Mouse (Mus musculus): Measurements from ENCODE around the gene Saa4.
"Not testable (repeated sequence)": the region's sequence is repeated elsewhere in the genome, so short reads cannot be mapped to it uniquely, and the experiment has no call there.

Saa4 gene

DNA sequence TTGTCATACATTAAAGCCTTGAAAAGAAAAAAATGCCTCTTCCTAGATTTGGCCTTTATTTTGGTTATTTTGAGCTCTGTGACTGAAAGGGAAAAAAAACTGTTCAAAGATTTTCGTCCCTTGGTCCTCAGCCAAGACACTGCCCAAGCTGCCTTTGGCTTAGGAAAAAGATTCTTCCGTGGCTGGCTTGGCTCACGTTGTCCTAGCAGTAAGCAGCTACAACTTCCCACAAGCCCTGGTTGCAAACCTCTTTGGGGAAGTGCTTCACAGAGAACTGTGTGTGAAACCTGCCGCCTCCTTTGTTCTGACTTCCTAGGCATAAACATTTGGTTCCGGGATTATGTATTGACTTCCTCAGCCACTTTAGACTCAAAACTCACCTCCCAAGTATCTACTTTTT lies 15.5 kb downstream of the Saa4 start:
- in situ Hi-C loops (cut with MboI, MseI), result loop anchor here (10.0 kb wide), 1 partner anchor 1982 kb away; no protein-coding TSS in a partner anchor

DNA sequence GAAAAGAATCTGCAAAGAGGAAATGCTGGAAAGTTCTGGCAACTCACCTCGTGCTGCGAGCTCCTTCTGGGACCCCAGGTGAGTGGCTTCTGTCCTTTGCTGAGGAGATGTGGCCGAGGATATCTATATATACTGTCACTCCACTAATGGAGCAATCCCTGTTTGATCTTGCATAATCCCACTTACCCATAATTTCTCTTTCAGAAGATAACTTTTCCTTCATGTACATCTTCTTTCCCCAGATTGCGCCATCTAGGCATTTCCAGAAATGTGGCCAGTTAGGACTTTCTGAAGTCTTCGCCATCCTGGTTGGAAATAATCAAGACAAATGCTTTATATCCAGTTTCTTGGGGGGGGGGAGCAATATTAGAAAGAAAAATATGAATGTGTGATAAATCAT lies 16.8 kb downstream of the Saa4 start, which contains the start of gene Saa3:
Gene Saa3, minus strand, starts transcription at position 101 of the 400 bp plus-strand sequence.
- in situ Hi-C loops (cut with MboI, MseI), result loop anchor here (10.0 kb wide), 1 partner anchor 1981 kb away; no protein-coding TSS in a partner anchor

DNA sequence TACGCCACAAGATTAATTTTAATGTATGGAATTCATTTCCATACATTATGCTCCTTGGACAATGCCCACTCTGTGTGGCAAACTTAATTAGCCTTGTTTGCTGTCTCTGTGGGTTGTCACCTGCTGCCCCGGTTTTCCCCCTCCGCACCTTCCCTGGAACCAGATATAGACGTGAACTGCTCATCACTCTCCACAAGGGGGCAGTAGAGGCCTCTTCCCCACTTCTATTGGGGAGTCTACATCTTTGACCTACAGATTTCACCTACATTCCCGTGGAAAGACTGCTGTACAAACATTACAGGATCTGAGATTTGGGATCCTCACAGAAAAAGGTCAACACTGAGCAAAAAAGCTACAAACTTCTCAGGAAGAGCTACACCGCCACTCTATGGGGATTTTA lies 17.9 kb downstream of the Saa4 start:
- in situ Hi-C loops (cut with MboI, MseI), result loop anchor here (5.0 to 10.0 kb wide), 2 partner anchors 72 to 1980 kb away; no protein-coding TSS in a partner anchor

DNA sequence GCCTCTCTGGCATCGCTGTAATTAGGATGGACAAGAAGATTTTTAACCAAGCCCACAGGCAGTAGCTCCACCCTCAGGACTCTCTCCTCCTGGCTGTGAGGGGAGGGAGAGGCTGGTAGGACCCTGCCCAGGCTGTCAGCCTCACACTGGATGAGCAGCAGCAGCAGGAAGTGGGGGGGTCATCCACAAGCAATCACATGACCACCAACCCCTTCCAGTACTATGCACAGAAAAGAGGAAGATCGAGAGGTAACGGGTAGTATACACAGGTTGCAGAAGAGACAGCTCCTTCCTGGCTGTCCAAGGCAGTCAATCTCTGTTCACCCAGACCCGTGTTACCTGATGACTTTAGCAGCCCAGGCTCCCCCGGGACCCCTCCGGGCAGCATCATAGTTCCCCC lies 20.2 kb downstream of the Saa4 start:
- in situ Hi-C loops (cut with MboI, MseI), result loop anchor here (5.0 to 10.0 kb wide), 2 partner anchors 70 to 1977 kb away; no protein-coding TSS in a partner anchor

DNA sequence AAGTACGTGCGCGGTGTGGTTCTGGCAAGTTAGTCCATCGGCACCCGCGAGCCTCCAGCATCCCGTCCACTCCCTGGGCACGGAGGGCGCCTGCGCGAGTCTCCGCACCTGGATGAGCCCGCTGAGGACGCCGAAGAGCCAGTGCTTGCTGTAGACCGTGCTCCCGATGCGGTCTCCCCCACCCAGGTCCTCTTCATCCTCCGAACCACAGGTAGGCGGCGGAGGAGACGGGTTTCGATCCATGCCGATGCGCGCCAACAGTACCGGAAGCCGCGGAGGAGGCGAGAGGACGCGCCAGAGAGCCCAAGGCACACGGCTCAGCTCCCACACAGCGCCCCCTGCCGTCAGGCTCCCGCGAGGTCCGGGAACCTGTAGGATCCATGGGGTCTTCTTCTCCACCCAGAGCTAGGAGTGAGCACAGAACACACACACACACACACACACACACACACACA lies 22.0 kb downstream of the Saa4 start, which contains the start of gene Saal1:
Gene Saal1, minus strand, starts transcription at position 291 of the 455 bp plus-strand sequence.
- in situ Hi-C loops (cut with MboI, MseI), result loop anchor here (5.0 to 10.0 kb wide), 2 partner anchors 68 to 1976 kb away; no protein-coding TSS in a partner anchor

DNA sequence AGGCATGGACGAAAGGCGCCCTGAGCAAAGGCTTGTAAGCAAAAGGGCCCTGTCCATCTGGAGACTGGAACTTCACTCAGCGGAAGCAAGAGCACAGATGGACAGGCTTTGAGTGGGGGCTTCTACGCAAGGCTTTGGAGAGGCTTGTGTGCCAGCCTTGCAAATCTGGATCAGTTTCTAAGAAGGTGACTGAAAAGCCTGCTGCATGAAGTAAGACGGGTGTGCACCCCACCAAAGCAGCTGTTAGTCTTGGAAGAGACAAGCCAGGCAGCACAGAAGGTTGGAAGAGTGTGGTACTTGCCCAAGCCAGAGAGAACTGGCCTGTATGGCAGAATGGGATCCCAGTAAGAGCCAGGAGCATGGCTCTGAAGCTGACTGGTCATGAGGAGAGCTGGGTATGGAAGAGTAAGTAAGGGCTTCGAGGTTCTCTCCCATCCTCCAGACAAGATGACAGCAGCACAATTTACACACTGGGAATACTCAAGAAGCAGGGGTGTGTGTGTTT lies 31.8 kb downstream of the Saa4 start:
- in situ Hi-C loops (cut with MboI, MseI), result no loop called here

DNA sequence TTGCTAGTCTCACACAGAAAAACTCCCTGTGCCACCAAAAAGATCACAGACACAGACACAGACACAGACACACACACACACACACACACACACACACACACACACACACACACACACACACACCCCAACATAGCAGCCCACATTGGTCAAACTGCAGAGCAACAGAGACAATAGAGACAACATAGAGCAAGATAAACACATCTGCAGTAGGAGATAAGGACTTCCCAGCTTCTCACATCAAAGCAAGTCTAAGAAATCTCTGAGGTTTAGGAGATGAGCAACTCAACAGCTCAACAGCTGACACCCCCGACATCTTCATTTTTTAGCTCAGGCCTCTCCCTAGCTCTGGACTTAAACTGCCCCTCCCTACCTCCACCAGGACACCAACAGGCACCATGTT lies 35.6 kb downstream of the Saa4 start:
- in situ Hi-C loops (cut with MboI, MseI), result no loop called here

DNA sequence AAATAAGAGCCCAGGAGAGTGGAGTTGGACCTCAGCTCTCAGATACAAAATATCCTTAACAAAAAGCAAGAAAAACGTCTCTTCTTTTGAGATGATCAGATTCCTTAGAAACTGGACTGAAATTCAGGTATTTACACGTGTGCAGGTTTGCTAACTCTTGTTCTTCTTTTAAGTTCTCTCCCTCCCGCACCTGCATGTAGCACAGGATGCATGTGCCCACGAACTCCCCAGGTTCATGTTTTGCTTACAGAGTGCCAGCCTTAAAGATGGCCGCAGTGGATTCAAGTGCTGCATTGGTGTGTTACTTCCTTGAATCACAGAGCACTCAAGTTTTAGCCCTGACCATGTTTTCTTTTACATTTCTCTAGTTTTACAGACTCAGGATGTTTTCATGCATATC lies 45.6 kb downstream of the Saa4 start:
- in situ Hi-C loops (cut with MboI, MseI), result no loop called here

DNA sequence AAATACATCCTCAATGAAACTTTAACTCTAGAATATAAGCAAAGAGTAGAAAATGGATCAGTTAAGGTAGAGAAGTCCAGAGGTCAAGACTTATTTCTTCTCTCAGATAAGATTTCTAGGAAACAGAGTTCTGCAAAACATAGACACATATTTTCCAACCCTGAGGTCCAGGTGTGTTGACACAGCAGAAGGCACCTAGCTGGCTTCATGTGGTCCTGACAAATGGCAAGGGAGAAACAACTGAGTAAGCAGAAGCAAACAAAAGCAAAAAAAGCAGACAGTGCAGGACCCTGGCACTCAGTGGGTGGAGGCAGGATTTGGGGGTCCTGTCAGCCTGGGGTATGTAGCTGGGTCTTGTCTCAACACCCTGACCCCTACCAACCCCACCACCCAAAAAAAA lies 51.7 kb downstream of the Saa4 start:
- in situ Hi-C loops (cut with MboI, MseI), result no loop called here

DNA sequence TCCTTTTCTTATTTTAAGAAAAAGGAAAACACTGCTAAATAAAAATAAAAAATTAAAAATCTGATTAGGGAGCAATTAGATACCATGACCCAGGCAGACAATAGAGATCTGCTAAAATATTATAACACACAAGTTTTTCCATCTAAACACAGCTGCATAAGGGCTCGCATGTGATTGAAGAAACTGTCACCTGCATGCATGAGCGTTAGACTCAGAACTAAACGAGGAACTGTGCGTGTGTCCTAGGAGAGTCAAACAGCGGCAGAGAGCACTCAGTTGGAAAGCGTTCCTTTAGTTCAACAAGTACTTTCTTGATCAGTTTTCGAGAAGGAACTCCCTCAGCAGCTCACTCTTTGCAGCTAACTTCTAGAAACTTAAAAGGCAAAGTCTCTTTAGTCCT lies 53.4 kb downstream of the Saa4 start:
- in situ Hi-C loops (cut with MboI, MseI), result not testable (repeated sequence)

DNA sequence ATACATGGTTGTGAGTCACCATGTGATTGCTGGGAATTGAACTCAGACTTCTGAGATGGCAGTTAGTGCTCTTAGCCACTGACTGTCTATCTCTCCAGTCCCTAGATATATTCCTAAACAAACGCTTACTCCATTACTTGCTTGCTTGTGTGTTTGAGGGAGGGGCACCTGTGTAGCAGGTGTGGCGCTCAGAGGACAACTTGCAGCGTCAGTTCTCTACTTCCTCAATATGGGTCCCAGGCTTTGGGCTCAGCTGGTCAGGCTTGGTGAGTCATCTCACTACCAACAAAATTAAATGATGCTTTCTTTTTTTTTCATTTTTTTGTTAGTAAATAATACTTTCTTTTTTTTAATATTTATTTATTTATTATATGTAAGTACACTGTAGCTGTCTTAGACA lies 54.0 kb downstream of the Saa4 start:
- in situ Hi-C loops (cut with MboI, MseI), result no loop called here
